Mouse (Mus musculus): ENCODE data around the gene Gm19426.

GRCm38 (mm10) chr2:84703497-84703896, 40.0 kb downstream of the Gm19426 start:
- no peak for TF ChIP-seq EP300 (IDR thresholded peaks at IDR 0.05; ENCODE audit: low read depth)
- TF ChIP-seq CTCF (IDR thresholded peaks at IDR 0.05; ENCODE audit: low read depth): no peak
